Mouse (Mus musculus) mesoderm, embryonic 11.5 days (tissue): ENCODE measurements around the gene Vmn1r78.
"Not testable (repeated sequence)": the region's sequence is repeated elsewhere in the genome, so short reads cannot be mapped to it uniquely, and the experiment has no call there.

Experiments used
- DNase-seq: peaks from one replicate; pipeline ENCODE4 v3.0.0-alpha.2; 2012; ENCODE audit warnings: low read depth, low spot score

The Vmn1r78 gene

GRCm38 (mm10) chr7:12149957-12150356, at the start of gene Vmn1r78:
Gene Vmn1r78 (plus strand): TSS chr7:12150257.
- no peak for DNase-seq

- not testable (repeated sequence) for DNase-seq
Measured at GRCm38 (mm10) chr7:12156463-12156862, 6.4 kb downstream of the Vmn1r78 start.

DNA sequence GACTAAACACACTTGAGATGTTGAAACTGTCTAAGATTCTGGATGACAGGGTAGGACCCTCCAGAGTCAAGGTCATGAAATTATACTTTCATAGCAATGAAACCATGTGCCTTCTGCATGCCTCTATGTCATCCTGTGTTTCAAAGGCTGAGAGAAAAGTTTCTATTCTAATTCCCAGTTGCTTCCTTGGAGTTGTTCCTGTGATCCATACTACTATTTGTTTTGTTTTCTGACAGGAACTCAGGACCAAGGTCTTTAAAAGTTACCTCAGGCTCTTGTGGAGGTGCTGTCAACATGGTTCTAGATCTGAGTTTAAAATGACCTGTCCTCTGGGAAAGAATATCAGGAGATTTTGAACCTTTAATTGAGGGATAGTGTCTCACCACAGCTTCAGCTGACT, 20.9 kb downstream of the Vmn1r78 start, which contains the start of gene Vmn1r79:
Gene Vmn1r79, plus strand, starts transcription at position 301 of the 400 bp plus-strand sequence.
- not testable (repeated sequence) for DNase-seq

GRCm38 (mm10) chr7:12172926-12173325, 22.9 kb downstream of the Vmn1r78 start:
- not testable (repeated sequence) for DNase-seq

DNA sequence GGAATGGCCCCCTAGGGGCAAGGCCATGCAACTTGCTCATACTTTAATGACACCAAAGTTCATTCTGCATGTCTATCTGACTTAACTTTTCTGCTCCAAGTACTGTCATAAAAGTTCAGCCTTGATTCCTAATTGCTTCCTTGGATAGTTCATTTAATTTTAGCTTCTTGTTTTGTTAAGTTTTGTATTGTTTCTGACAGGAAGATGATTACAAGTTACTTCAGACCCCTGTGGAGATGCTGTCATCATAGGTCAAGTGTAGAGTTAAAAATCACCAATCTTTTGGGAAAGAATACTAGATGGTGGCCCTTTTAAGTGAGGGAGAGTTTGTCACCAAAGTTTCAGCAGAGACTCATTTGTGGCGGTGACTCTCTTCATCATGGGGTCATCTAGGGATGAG, 38.9 kb downstream of the Vmn1r78 start, which contains the start of gene Vmn1r80:
Gene Vmn1r80, plus strand, starts transcription at position 301 of the 400 bp plus-strand sequence.
- no peak for DNase-seq

DNA sequence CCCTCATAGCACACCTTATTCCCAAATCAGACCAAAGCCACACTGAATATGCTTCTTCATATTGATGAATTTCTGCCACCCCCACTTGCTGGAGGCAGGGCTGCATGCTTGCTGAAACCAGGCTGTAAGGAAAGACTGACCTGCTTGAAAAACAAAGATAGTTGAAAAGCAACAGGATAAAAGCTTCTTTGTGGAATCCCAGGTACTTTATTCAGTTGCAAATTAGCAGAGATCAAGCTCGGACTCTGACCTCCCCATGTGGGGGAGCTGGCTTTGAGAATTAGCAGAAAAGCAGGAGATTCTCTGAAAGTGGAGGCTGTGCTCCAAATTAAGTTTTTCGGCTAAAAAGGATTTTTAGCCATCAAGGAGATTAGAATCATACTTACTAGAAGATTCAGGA, 54.1 kb downstream of the Vmn1r78 start:
- no peak for DNase-seq
